Mouse (Mus musculus): ENCODE measurements around the gene Rbpj. TPM values are rescaled to one million over a fixed set of nuclear protein-coding genes. Genes with fewer than 3 reads are reported as not detected.

Rbpj gene
- total RNA-seq, 2 experiments from 2014 or later, result 21.6 to 24.0 TPM

DNA sequence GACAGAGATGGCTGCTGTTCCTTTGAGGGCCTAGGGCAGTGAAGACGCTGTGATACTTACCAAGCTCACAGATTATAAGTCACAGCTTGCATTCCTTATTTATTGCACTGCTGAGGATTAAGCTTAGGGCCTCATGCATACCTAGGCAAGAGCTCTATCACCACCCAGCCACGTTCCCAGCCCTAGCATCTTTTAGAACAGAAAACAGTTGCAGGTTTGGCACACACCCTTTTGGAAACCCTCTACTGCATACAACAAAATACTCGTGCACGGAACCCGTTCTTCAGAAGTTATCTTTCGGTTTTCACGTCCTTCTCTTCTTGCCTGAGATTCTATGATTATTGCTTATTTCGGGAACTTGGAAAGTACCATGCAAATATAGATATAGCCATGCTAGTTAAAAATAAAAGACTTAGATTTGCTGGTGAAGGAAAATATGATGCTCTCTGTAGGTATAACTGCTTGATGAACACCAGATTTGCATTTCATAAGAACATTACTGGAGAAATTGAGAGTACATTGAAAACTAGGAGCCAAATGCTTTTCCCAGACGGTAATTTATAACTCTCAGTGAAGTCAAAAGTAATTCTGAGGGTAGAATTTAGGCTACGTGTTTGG is 111.4 kb downstream of the Rbpj start:
- DNase-seq (ENCODE audit: low spot score in 2 of 2), result no peak
- Histone ChIP-seq H3K27ac (no peak overlapping the region), H3K4me3 (no peak overlapping the region)
- no peak for TF ChIP-seq CTCF (conservative IDR thresholded peaks at IDR 0.05)

DNA sequence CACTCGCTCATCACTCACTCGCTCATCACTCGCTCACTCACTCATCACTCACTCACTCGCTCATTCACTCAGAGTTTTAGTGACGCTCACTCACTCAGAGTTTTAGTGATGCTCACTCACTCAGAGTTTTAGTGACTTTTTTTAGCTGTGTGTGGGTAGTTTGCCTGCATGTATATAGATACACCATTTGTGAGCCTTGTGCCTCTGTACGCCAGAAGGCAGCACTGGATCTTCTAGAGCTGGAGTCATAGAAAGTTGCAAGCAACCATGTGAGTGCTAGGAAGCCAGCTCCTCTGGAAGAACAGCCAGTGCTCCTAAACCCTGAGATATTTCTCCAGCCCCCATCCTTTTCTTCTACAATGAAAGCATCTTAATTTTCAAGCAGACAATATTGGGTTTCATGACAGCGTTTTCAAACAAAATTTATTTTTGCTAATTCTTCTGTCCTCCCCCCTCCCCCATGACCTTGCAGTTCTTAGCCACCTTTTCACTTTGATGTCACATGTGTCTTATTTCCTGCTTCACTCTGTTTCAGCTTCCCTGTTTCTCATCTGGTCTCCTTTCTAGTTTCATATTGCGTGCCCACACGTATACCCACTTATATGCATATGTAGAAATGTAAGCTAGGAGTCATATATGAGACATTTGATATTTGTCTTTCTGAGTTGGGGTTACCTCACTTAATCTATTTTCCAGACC is 118.3 kb downstream of the Rbpj start:
- Histone ChIP-seq H3K4me3 (no peak overlapping the region), H3K27ac (no peak overlapping the region)
- TF ChIP-seq CTCF (conservative IDR thresholded peaks at IDR 0.05), result no peak
- DNase-seq (ENCODE audit: low spot score in 2 of 2), result no peak

DNA sequence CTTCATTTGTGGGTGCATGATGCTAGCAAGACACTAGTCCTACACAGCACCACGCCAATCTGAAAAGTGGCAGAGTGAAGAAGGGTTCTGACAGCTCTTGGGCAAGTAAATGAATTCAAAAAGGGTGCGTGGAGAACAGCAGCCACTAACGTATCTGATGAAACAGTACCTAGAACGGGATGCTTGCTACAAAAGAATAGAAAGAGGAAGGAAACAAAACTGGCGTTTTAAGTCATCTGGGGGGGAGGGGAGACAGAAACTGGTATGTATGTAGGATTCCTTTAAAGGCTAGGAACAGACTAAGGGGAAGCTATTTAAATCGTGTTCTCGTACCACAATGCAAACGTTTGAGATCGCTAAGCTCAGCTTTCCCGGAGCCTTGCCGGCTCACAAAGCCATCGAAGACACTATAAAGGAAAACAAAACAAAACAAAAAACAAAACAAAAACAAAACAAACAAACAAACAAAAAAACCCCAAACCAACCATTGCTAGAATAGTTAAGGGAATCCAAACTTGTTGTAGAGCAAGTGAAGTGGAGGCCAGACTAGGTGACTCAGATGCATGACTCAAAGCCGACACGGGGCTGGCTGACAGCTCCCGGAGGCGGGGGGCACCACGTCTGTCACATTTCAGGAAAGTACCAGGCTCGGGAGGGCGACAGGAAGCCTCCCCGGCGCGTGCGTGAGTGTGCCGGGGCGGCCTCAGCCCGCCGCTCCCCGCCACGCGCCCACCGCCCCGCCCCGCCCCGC is 122.6 kb downstream of the Rbpj start:
- no peak for DNase-seq (ENCODE audit: low spot score in 2 of 2)
- Histone ChIP-seq H3K27ac (peak overlapping the region; percentile 94), H3K4me3 (peak overlapping the region; percentile 95)
- no peak for TF ChIP-seq CTCF (conservative IDR thresholded peaks at IDR 0.05)

DNA sequence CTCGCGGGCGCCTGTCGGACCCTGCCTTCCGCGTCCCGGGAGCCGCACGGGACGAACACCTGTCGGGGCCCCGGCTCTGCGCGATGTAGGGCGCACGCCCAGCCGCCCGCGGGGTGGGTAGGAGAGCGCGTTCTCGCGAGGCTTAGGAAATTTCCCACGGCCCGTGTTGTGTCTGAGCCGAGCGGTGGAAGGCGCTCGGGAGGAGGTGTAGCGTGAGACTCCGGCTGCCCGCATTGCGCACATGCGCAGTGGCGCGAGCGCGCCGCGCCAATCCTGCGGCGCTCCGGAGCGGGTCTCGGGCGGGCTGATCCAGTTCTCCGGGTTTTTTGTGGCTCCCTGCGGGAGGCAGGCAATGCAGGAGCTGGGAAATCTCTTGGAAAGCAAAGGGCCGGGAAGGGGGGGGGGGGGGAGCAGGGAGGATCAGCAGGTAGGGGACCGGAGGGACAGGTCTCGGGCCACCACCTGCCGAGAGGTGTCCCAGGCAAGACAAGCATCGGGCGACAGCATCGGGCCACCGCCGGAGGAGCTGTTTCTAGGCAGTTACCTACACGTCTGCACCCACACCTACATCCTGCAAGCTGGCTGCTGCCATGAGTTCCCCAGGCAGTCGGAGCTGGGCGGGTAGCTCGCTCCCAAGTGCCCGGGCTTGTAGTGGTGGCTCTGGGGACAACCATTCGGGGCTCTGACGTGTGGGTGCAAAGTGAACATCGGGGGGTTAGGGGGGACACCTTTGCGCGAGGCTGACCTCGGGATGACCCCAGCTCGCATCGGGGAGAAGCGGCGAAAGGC is 123.4 kb downstream of the Rbpj start:
- DNase-seq (ENCODE audit: low spot score in 2 of 2), result peak; percentile 95 to 98
- TF ChIP-seq CTCF (conservative IDR thresholded peaks at IDR 0.05), result peak; percentile 56
- H3K27ac ChIP-seq, result peak overlapping the region; percentile 94
- peak overlapping the region; percentile 95 for H3K4me3 ChIP-seq

DNA sequence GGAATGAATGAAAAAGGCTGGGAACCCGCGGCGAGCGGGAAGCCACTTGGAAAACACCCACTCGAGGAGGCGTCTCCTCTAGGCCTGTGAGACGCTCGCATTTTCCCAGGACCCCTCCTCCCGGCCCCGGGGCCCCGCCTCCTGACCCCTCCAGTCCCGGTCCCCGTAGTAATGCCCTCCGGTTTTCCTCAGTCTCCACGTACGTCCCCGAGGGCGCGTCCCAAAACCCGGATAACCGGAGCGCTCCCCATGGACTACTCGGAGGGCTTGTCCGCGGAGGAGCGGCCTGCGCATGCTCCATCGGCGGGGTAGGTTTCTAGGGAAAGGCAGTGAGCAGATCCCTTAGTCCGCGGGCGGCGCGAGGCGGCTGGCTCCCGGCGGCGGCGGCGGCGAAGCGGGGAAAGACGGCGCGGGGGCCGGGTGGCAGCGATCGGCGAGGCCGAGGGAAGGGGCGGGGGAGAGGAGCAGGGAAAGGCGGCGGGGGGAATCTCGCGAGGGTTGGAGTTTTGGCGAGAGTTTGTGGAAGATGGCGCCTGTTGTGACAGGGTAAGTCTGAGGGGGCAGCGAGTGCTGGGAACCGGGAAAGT is 124.3 kb downstream of the Rbpj start:
- DNase-seq (ENCODE audit: low spot score in 2 of 2), result peak; percentile 99
- Histone ChIP-seq H3K4me3 (peak overlapping the region; percentile 95), H3K27ac (peak overlapping the region; percentile 94)
- TF ChIP-seq CTCF (conservative IDR thresholded peaks at IDR 0.05), result no peak; the same call in 1 of the 2 replicates

DNA sequence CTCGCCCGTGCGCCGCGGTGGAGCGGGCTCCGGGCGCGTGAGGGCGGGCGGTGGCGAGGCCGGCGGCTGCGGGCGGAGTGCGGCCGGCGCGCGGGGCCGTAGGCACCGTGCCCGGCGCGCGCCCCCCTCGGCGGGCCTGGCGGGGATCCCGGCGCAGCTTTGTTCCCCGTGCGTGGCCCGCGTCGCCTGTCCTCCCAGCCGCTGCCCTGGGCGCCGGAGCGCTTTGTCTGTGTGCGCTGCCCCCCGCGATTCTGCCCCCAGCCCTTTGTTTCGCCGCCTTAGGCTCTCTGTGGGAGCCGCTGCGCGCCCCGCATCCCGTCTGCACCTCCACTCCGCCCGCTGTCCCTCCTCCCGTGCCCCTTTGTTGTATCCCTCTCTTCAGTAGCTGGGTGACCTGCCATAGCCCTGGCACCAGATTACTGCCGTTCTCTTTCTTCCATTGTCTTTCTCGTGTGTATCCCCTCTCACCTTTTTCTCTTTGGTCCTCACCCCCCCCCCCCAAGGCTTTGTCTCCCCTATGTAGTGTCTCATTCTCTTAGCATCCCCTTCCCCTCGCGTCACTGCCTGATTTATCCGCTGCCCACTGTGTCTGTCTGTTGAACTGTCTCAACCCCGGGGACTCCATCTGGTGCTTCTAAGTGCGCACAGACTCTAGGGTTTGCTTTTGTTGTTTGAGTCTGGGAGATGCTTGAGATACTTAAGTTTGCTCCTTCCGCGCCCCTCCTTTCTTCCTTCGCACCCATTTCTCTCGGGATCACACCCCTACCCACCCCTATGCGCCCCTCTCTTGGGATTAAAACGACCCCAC is 125.1 kb downstream of the Rbpj start:
- H3K4me3 ChIP-seq, result peak overlapping the region; percentile 71
- TF ChIP-seq CTCF (conservative IDR thresholded peaks at IDR 0.05), result no peak
- DNase-seq (ENCODE audit: low spot score in 2 of 2), result no peak
- H3K27ac ChIP-seq, result peak overlapping the region; percentile 74

DNA sequence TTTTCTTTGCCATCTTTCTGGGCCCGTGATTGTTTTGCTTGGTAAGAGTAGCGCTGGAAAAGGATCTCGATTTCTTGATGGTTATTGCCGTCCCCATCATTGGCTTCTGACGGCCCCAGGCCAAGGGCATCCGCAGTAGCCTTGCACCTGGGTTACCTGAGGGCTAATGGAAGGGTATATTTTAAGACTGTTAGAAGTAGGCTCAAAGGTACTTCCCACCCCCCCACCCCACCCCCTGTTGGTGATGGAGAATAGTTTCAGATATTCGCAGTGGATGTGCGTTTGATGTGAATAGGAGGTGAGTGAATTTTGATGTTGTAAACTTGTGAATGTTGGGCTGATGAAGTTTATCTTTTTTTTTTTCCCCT is 125.7 kb downstream of the Rbpj start:
- peak; percentile 55 for TF ChIP-seq CTCF (conservative IDR thresholded peaks at IDR 0.05)
- DNase-seq (ENCODE audit: low spot score in 2 of 2), result no peak
- Histone ChIP-seq H3K4me3 (peak overlapping the region; percentile 71), H3K27ac (peak overlapping the region; percentile 74; the same call in 1 of the 2 replicates)

DNA sequence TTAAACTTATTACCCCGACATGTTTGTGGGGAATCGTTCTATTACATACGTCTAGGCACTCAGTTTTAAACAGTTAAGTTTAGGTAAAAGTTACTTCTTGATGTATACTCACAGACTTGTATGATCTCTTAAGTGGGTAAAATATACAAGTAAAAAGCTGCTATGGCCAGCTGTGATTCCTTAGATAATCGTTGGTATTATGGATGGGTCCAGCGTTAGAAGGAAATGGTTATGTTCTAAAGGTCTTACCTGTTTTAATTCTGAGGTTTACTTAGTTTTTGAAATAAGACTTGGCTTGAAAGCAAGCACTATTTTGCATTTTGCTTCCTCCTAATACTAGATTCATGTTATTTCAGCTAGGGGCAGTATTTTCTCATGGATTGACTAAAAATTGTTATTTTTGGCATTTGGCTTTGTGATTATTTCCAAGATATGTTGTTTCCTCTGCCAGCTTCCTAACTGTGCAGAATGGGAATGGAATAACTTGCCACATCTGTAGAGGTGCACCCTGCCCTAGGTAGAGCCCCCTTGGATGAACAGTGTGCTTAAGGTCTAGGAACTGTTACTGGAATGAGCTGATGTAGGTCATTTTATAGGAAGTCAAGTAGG is 127.2 kb downstream of the Rbpj start:
- H3K27ac ChIP-seq, result no peak overlapping the region
- DNase-seq (ENCODE audit: low spot score in 2 of 2), result no peak
- peak; percentile 66 for TF ChIP-seq CTCF (conservative IDR thresholded peaks at IDR 0.05)
- H3K4me3 ChIP-seq, result no peak overlapping the region

DNA sequence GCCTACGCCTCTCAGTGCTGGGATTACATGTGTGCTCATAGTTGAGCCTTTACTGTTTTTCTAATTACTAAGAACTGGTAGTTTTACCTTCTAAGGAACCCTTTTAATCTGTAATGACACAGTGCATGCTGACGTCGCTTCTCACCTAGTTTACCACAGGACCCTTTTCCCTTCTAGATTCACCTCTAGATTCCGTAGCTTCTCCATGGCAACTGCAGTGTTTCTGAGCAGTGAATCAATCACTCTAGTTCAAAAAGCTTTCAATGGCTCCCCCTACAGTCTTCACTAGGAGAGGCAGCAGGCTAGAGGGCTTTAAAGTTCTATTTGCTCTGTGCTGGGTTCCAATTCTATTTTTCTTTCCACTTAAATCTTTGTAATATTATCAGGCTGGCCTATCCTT is 128.3 kb downstream of the Rbpj start:
- TF ChIP-seq CTCF (conservative IDR thresholded peaks at IDR 0.05), result peak; percentile 95
- no peak overlapping the region for H3K27ac ChIP-seq
- DNase-seq (ENCODE audit: low spot score in 2 of 2), result peak; percentile 38 to 68
- H3K4me3 ChIP-seq, result no peak overlapping the region

DNA sequence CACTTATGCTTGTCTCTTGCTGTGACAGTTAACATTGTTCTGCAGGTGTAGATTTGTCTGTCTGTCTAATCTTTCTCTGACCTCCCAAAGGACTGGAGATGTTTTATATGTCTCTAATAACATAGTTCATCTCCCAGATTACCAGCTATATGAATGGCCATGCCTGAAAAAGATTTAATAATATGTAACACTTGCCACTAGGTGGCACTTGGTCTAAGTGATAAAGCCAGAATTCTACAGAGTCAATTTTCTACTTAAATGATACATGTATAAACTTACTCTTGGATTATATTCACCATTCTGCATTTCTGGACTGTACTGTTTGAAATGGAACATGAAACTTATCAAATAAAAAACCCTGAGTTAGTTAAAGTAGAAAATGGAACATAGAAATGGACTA is 132.6 kb downstream of the Rbpj start:
- no peak overlapping the region for H3K27ac ChIP-seq
- peak; percentile 82 for TF ChIP-seq CTCF (conservative IDR thresholded peaks at IDR 0.05)
- H3K4me3 ChIP-seq, result no peak overlapping the region
- no peak for DNase-seq (ENCODE audit: low spot score in 2 of 2)

DNA sequence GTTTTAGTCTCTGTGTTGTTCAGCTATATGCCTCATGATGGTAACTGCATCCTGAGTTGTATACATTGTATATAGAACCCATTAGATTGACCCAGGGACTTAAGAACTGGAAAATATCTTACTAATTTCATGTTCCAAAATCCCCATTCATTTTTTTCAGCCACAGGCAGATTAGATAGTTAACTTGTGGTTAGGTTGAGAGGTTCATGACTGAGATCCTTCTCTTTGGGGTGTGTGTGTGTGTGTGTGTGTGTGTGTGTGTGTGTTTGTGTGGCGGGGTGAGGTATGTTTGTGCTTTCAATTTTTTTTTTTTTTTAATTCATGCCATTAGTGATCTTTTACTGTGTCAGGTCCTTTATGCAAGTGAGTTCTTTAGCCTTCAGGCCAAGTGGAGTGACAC is 133.2 kb downstream of the Rbpj start:
- Histone ChIP-seq H3K27ac (no peak overlapping the region), H3K4me3 (no peak overlapping the region)
- DNase-seq (ENCODE audit: low spot score in 2 of 2), result no peak
- no peak for TF ChIP-seq CTCF (conservative IDR thresholded peaks at IDR 0.05)

All from layer of hippocampus, adult 2 months (tissue).